Mouse (Mus musculus) forebrain, embryonic 15.5 days (tissue): ENCODE measurements around the gene Gbx2. TPM values are rescaled to one million over a fixed set of nuclear protein-coding genes. Genes with fewer than 3 reads are reported as not detected.

Experiments used
- ATAC-seq: fragments of 200-750 bp; cut with Nextera tagmentation; replicated peaks from 2 replicates; pipeline ENCODE4 v1.8.0; 2017; ENCODE audit warnings: mild to moderate bottlenecking, moderate TSS enrichment, moderate library complexity
- H3K27ac ChIP-seq: fragments of 300-500 bp; sonication (generic); replicated peaks from 2 replicates; pipeline ENCODE4 v1.5.1; 2015; ENCODE audit warnings: mild to moderate bottlenecking, inconsistent platforms
- H3K27me3 ChIP-seq: fragments of 300-500 bp; sonication (generic); 2 replicates; pipeline ENCODE4 v1.6.1; 2015; ENCODE audit warnings: inconsistent platforms
- H3K36me3 ChIP-seq: fragments of 300-500 bp; sonication (generic); 2 replicates; pipeline ENCODE4 v1.6.1; 2015; ENCODE audit warnings: mild to moderate bottlenecking, inconsistent platforms
- H3K4me1 ChIP-seq: fragments of 300-500 bp; sonication (generic); 2 replicates; pipeline ENCODE4 v1.6.1; 2015; ENCODE audit warnings: inconsistent platforms
- H3K4me2 ChIP-seq: fragments of 300-500 bp; sonication (generic); replicated peaks from 2 replicates; pipeline ENCODE4 v1.6.1; 2015; ENCODE audit warnings: mild to moderate bottlenecking, inconsistent platforms
- H3K4me3 ChIP-seq: fragments of 300-500 bp; sonication (generic); 2 replicates; pipeline ENCODE4 v1.5.1; 2015; ENCODE audit warnings: mild to moderate bottlenecking, inconsistent platforms
- H3K9ac ChIP-seq: fragments of 300-500 bp; sonication (generic); replicated peaks from 2 replicates; pipeline ENCODE4 v1.6.1; 2015; ENCODE audit warnings: mild to moderate bottlenecking, inconsistent platforms
- H3K9me3 ChIP-seq: fragments of 300-500 bp; sonication (generic); 2 replicates; pipeline ENCODE4 v1.6.1; 2016; ENCODE audit warnings: inconsistent platforms
- WGBS: fragments of 180-500 bp; shearing (Covaris S2); methylation state at CpG from one replicate; pipeline ENCODE4 v1.1.7; 2015; ENCODE audit warnings: mixed read lengths; 5-methylcytosine and 5-hydroxymethylcytosine counted together
- polyA plus RNA-seq: library from polyadenylated mRNA; unstranded; fragments of >200 nt; fragmentation: Nextera tagmentation; extraction: Ambion mirVana; gene quantifications from 2 replicates; pipeline ENCODE4 v1.2.1, GENCODE M21; 2015

Gene Gbx2
- polyA plus RNA-seq, 1 experiment from 2014 or later = 9.3 TPM

- Histone ChIP-seq H3K9ac (no peak overlapping the region), H3K36me3 (no peaks in the 10 kb centered on the region), H3K4me3 (no peak overlapping the region), H3K4me1 (no peaks in the 10 kb centered on the region), H3K27me3 (no peaks in the 10 kb centered on the region), H3K27ac (no peak overlapping the region), H3K4me2 (no peak overlapping the region), H3K9me3 (no peaks in the 10 kb centered on the region)
- 89% methylated on average over 2 of the region's 2 CpGs for WGBS
- ATAC-seq = no peak
These were observed 31.9 kb downstream of the Gbx2 start for GRCm38 (mm10) chr1:89899036-89899435.

- no peak for ATAC-seq
- Histone ChIP-seq H3K4me2 (no peak overlapping the region), H3K27me3 (no peaks in the 10 kb centered on the region), H3K9ac (no peak overlapping the region), H3K4me3 (no peak overlapping the region), H3K9me3 (no peaks in the 10 kb centered on the region), H3K36me3 (no peaks in the 10 kb centered on the region), H3K4me1 (no peaks in the 10 kb centered on the region), H3K27ac (no peak overlapping the region)
- 92% methylated on average over 5 of the region's 5 CpGs for WGBS
These were observed 35.2 kb downstream of the Gbx2 start for GRCm38 (mm10) chr1:89895801-89896200.

DNA sequence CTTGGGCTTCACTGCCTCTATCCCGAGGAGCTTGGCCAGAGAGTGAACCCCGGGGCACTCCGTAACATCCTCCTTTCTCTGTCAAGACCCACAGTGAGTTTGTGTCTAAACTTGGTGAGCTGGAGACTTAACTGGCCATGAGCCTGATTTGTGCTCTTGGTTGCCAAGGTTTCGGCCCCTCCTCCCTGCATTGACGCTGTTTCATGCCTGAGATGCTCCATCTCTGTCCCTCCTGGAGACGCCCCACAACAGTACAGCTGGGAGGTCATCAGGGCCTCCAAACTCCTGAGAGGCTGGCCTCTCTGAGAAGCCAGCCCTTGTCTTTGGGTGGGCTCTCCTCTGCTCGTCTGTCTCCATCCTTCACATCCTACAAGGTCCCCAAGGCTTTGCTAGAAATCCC, 38.7 kb downstream of the Gbx2 start:
- no peak overlapping the region for H3K27ac ChIP-seq
- 40% methylated on average over 7 of the region's 7 CpGs for WGBS
- no peak overlapping the region for H3K9ac ChIP-seq
- H3K9me3 ChIP-seq = no peaks in the 10 kb centered on the region
- no peak overlapping the region for H3K4me2 ChIP-seq
- H3K27me3 ChIP-seq = no peaks in the 10 kb centered on the region
- no peak overlapping the region for H3K4me3 ChIP-seq
- ATAC-seq = no peak
- no peaks in the 10 kb centered on the region for H3K4me1 ChIP-seq
- H3K36me3 ChIP-seq = peaks cover 14% of the 10 kb centered on the region

- Histone ChIP-seq H3K4me2 (no peak overlapping the region), H3K27ac (no peak overlapping the region), H3K9ac (no peak overlapping the region), H3K27me3 (no peaks in the 10 kb centered on the region), H3K36me3 (peaks cover 14% of the 10 kb centered on the region), H3K4me1 (no peaks in the 10 kb centered on the region), H3K4me3 (no peak overlapping the region), H3K9me3 (no peaks in the 10 kb centered on the region)
- WGBS = 87% methylated on average over 6 of the region's 6 CpGs
- no peak for ATAC-seq
These were observed 39.6 kb downstream of the Gbx2 start for GRCm38 (mm10) chr1:89891400-89891799.

- Histone ChIP-seq H3K4me3 (no peak overlapping the region), H3K4me1 (no peaks in the 10 kb centered on the region), H3K27ac (no peak overlapping the region), H3K36me3 (peaks cover 14% of the 10 kb centered on the region), H3K27me3 (no peaks in the 10 kb centered on the region), H3K4me2 (no peak overlapping the region), H3K9ac (no peak overlapping the region), H3K9me3 (no peaks in the 10 kb centered on the region)
- ATAC-seq = no peak
- WGBS = 31% methylated on average over 4 of the region's 4 CpGs
These were observed 45.3 kb downstream of the Gbx2 start for GRCm38 (mm10) chr1:89885696-89886095.

DNA sequence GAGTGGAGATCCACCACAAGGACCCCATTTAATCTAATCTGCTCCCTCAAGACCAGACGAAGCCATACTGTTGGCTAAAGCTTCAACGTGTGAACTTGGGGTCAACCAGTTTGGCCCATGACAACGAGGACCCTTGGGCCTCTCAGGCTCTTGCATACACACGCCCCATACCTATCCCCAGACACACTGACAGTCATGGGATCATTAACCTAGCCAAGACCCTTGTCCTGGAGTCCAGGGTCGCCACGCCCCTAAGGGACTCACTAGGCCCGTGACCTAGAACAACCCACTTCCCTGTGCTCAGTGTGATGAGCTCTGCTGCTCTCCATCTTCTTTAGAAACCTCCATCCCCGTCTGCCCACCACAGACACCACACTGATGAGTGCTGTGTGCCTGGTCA, 46.6 kb downstream of the Gbx2 start:
- WGBS = 94% methylated on average over 8 of the region's 8 CpGs

GRCm38 (mm10) chr1:89880834-89881233, 50.1 kb downstream of the Gbx2 start:
- WGBS = 82% methylated on average over 10 of the region's 10 CpGs
- Histone ChIP-seq H3K4me3 (no peak overlapping the region), H3K27me3 (0 out of 2 replicates have a peak, but pooled peaks cover 4% of the 10 kb centered on the region), H3K9ac (no peak overlapping the region), H3K27ac (no peak overlapping the region), H3K4me2 (no peak overlapping the region), H3K4me1 (peaks cover 14% of the 10 kb centered on the region), H3K36me3 (no peaks in the 10 kb centered on the region), H3K9me3 (no peaks in the 10 kb centered on the region)
- ATAC-seq = no peak

More for the DNA sequence above, 46.6 kb downstream of the Gbx2 start:
- H3K4me2 ChIP-seq = no peak overlapping the region
- H3K27me3 ChIP-seq = no peaks in the 10 kb centered on the region
- no peaks in the 10 kb centered on the region for H3K9me3 ChIP-seq
- H3K36me3 ChIP-seq = peaks cover 8% of the 10 kb centered on the region
- H3K4me1 ChIP-seq = 0 out of 2 replicates have a peak, but pooled peaks cover 3% of the 10 kb centered on the region
- no peak overlapping the region for H3K27ac ChIP-seq
- H3K4me3 ChIP-seq = no peak overlapping the region
- H3K9ac ChIP-seq = no peak overlapping the region
- ATAC-seq = no peak

DNA sequence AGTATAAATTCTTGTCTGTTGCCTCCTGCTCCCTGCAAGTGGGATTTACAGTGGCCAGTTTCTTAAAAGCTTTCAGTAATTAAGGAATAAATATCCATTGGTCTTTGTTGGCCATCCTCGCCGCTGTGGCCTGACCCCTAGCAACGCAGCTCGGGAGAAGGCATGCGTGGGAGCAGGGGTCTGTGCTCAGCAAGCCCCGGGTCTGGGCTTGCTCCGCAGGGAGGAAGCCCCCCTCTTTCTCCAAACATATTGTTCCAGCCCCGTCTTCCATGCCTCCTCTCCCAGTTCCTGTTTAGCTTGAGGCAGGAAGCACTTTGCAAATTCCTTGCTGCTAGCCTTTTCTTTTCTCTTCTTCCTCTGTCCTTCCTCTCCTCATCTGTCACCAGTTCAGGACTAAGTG, 50.8 kb downstream of the Gbx2 start:
- Histone ChIP-seq H3K4me2 (no peak overlapping the region), H3K4me3 (no peak overlapping the region), H3K27me3 (0 out of 2 replicates have a peak, but pooled peaks cover 4% of the 10 kb centered on the region), H3K36me3 (no peaks in the 10 kb centered on the region), H3K4me1 (peaks cover 14% of the 10 kb centered on the region), H3K9me3 (no peaks in the 10 kb centered on the region), H3K27ac (no peak overlapping the region), H3K9ac (no peak overlapping the region)
- ATAC-seq = no peak
- 39% methylated on average over 8 of the region's 8 CpGs for WGBS

DNA sequence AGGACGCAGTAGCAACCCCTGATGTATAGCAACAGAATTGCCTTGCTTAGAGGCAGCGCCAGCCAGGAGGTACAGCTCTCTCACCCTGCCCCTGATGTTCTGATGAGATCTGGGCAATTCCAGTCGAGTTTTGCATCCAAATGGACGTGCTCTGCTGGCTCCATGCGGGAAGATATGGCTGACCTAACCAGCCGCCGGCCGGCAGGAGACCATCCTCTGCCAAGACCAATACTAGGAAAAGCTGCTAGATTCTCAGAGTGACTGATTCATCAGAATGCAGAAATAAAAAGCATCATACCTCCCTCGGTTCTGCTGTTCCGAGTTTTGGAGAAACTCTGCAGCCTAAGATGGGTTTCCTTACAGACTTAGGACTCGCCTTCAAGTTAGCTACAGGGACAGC, 52.5 kb downstream of the Gbx2 start:
- Histone ChIP-seq H3K27me3 (0 out of 2 replicates have a peak, but pooled peaks cover 4% of the 10 kb centered on the region), H3K9me3 (no peaks in the 10 kb centered on the region), H3K9ac (no peak overlapping the region), H3K4me2 (no peak overlapping the region), H3K4me3 (no peak overlapping the region), H3K4me1 (peaks cover 14% of the 10 kb centered on the region), H3K27ac (no peak overlapping the region), H3K36me3 (no peaks in the 10 kb centered on the region)
- WGBS = 87% methylated on average over 11 of the region's 11 CpGs
- no peak for ATAC-seq

Other genes with a start within 250 kb of the Gbx2 start
- 0.19 and 0.31 TPM in 2 replicates for gene Asb18, start 83.5 kb upstream of the Gbx2 start, polyA plus RNA-seq
- 0.52 and 1.3 TPM in 2 replicates for gene Iqca, start 222.2 kb upstream of the Gbx2 start, polyA plus RNA-seq